Mouse (Mus musculus) liver, adult (tissue): ENCODE results near the gene Rbm41.

Experiments
- GATA4 ChIP-seq: IDR thresholded peaks from 2 replicates; pipeline ENCODE4 v1.6.1; 2014; ENCODE audit warnings: mild to moderate bottlenecking, low read length; ENCODE audit not compliant: insufficient replicate concordance

Gene Rbm41

GRCm38 (mm10) chrX:139997740-139998690 is at the start of gene Rbm41:
TSS of gene Rbm41 (minus strand) at chrX:139998595.
- TF ChIP-seq GATA4: no peak

- no peak for TF ChIP-seq GATA4
Measured at GRCm38 (mm10) chrX:139998691-139999065, 283 bp upstream of the Rbm41 start.

- no peak for TF ChIP-seq GATA4
Measured at GRCm38 (mm10) chrX:139982115-139982514, 16.3 kb downstream of the Rbm41 start.

GRCm38 (mm10) chrX:139933507-139933906 is 64.9 kb downstream of the Rbm41 start:
- TF ChIP-seq GATA4: no peak

GRCm38 (mm10) chrX:139932472-139932871 is 65.9 kb downstream of the Rbm41 start:
- no peak for TF ChIP-seq GATA4

GRCm38 (mm10) chrX:139920572-139920971 is 77.8 kb downstream of the Rbm41 start:
- no peak for TF ChIP-seq GATA4

- TF ChIP-seq GATA4: no peak
Measured at GRCm38 (mm10) chrX:139891387-139891786, 107.0 kb downstream of the Rbm41 start.

GRCm38 (mm10) chrX:139883221-139883620 is 115.2 kb downstream of the Rbm41 start:
- no peak for TF ChIP-seq GATA4

GRCm38 (mm10) chrX:139877936-139878335 is 120.5 kb downstream of the Rbm41 start:
- no peak for TF ChIP-seq GATA4

GRCm38 (mm10) chrX:139877105-139877504 is 121.3 kb downstream of the Rbm41 start:
- no peak for TF ChIP-seq GATA4

GRCm38 (mm10) chrX:139870938-139871791 is 127.2 kb downstream of the Rbm41 start, which contains the start of gene Morc4:
TSS of gene Morc4 (minus strand) at chrX:139871677.
- no peak for TF ChIP-seq GATA4

- TF ChIP-seq GATA4: no peak
Measured at GRCm38 (mm10) chrX:139870300-139870711, 128.1 kb downstream of the Rbm41 start.

- TF ChIP-seq GATA4: no peak
Measured at GRCm38 (mm10) chrX:139859402-139859801, 139.0 kb downstream of the Rbm41 start.

- no peak for TF ChIP-seq GATA4
Measured at GRCm38 (mm10) chrX:139854795-139855194, 143.6 kb downstream of the Rbm41 start.

- TF ChIP-seq GATA4: no peak
Measured at GRCm38 (mm10) chrX:139841091-139841490, 157.3 kb downstream of the Rbm41 start.
